In genomic region chr12:91673141-91673540, GRCm38 (mm10) we compare ENCODE assay signal across 12 mouse cellular contexts.
DNase-seq lines count a peak whose midpoint lies in the region; ATAC-seq and TF ChIP-seq lines count a peak whose summit lies in the region.
"Had no signal": no experiment of that assay in that cellular context is flagged by ENCODE, and none has a peak within 500 bp of the region (broad histone marks: within the 10 kb centered on the region; RNA-seq: fewer than 3 reads in every experiment).

No protein-coding gene starts in this region.

- no peaks in the 10 kb centered on the region for H3K36me3 ChIP-seq in intestine, postnatal 0 days (ENCODE audit: control insufficient read depth, insufficient read depth)
- no peaks in the 10 kb centered on the region for H3K36me3 ChIP-seq in intestine, embryonic 15.5 days
- H3K36me3 ChIP-seq in stomach, postnatal 0 days (ENCODE audit: control insufficient read depth, insufficient read depth, low read length): no peaks in the 10 kb centered on the region
- H3K36me3 ChIP-seq in embryonic facial prominence, embryonic 10.5 days (replicated peaks): no peaks in the 10 kb centered on the region
- H3K36me3 ChIP-seq: limb, embryonic 12.5 days had no signal

- WGBS in intestine, postnatal 0 days: 81% methylated on average over 6 of the region's 6 CpGs
- 87% methylated on average over 6 of the region's 6 CpGs for WGBS in intestine, embryonic 15.5 days
- WGBS in lung, adult 2 months: 72% methylated on average over 6 of the region's 6 CpGs
- 69% methylated on average over 6 of the region's 6 CpGs for WGBS in stomach, postnatal 0 days
- 91% methylated on average over 6 of the region's 6 CpGs for WGBS in embryonic facial prominence, embryonic 10.5 days

- H3K27me3 ChIP-seq in intestine, postnatal 0 days (replicated peaks; ENCODE audit: control insufficient read depth, insufficient read depth, low read length): no peaks in the 10 kb centered on the region
- no peaks in the 10 kb centered on the region for H3K27me3 ChIP-seq in intestine, embryonic 15.5 days (replicated peaks)
- H3K27me3 ChIP-seq in stomach, postnatal 0 days (ENCODE audit: control insufficient read depth, insufficient read depth, low read length): no peaks in the 10 kb centered on the region
- H3K27me3 ChIP-seq in embryonic facial prominence, embryonic 10.5 days (replicated peaks; ENCODE audit: low read depth, poor library complexity, severe bottlenecking): no peaks in the 10 kb centered on the region
- H3K27me3 ChIP-seq: limb, embryonic 12.5 days; megakaryocyte, embryonic 14.5 days; Patski had no signal

- no peak overlapping the region for H3K27ac ChIP-seq in intestine, postnatal 0 days (ENCODE audit: low read depth, low read length)
- H3K27ac ChIP-seq in intestine, embryonic 15.5 days: no peak overlapping the region
- H3K27ac ChIP-seq in stomach, postnatal 0 days (replicated peaks): no peak overlapping the region
- no peak overlapping the region for H3K27ac ChIP-seq in embryonic facial prominence, embryonic 10.5 days (replicated peaks)
- H3K27ac ChIP-seq: limb, embryonic 12.5 days had no signal

- no peak overlapping the region for H3K9ac ChIP-seq in intestine, postnatal 0 days (ENCODE audit: low read depth, low read length)
- no peak overlapping the region for H3K9ac ChIP-seq in intestine, embryonic 15.5 days
- H3K9ac ChIP-seq in stomach, postnatal 0 days (ENCODE audit: low read length): no peak overlapping the region
- H3K9ac ChIP-seq: limb, embryonic 12.5 days had no signal

- no peak overlapping the region for H3K4me2 ChIP-seq in intestine, postnatal 0 days (replicated peaks; ENCODE audit: low read depth)
- no peak overlapping the region for H3K4me2 ChIP-seq in intestine, embryonic 15.5 days (replicated peaks)
- no peak overlapping the region for H3K4me2 ChIP-seq in stomach, postnatal 0 days (replicated peaks; ENCODE audit: low read depth)
- H3K4me2 ChIP-seq: limb, embryonic 12.5 days had no signal

- H3K9me3 ChIP-seq in intestine, postnatal 0 days (ENCODE audit: control insufficient read depth): no peaks in the 10 kb centered on the region
- H3K9me3 ChIP-seq in intestine, embryonic 15.5 days: no peaks in the 10 kb centered on the region
- no peaks in the 10 kb centered on the region for H3K9me3 ChIP-seq in stomach, postnatal 0 days (ENCODE audit: control insufficient read depth, low read length)
- H3K9me3 ChIP-seq in embryonic facial prominence, embryonic 10.5 days: no peaks in the 10 kb centered on the region
- H3K9me3 ChIP-seq: limb, embryonic 12.5 days; megakaryocyte, embryonic 14.5 days had no signal

- no peak for ATAC-seq in intestine, postnatal 0 days
- ATAC-seq in intestine, embryonic 15.5 days: no peak
- no peak for ATAC-seq in stomach, postnatal 0 days (ENCODE audit: low FRiP score, low TSS enrichment)
- ATAC-seq: intestine, embryonic 16.5 days; Patski had no signal

- no peak for TF ChIP-seq POLR2A in lung, adult 2 months (IDR thresholded peaks at IDR 0.05; ENCODE audit: borderline replicate concordance, extremely low read depth, low read depth, low read length)

- no peak overlapping the region for H3K4me3 ChIP-seq in intestine, postnatal 0 days (ENCODE audit: low read depth, low read length)
- no peak overlapping the region for H3K4me3 ChIP-seq in intestine, embryonic 15.5 days (replicated peaks)
- no peak overlapping the region for H3K4me3 ChIP-seq in lung, adult 2 months (replicated peaks; ENCODE audit: extremely low read depth, low read depth, low read length)
- no peak overlapping the region for H3K4me3 ChIP-seq in stomach, postnatal 0 days (ENCODE audit: low read depth, low read length)
- no peak overlapping the region for H3K4me3 ChIP-seq in embryonic facial prominence, embryonic 10.5 days
- H3K4me3 ChIP-seq: limb, embryonic 12.5 days; megakaryocyte, embryonic 14.5 days had no signal

- DNase-seq in lung, adult 2 months: no peak
- DNase-seq in lung, postnatal 4 days: no peak
- DNase-seq in NIH3T3 (ENCODE audit: low read depth): peak; percentile 4
- no peak for DNase-seq in stomach, postnatal 0 days (ENCODE audit: low spot score)
- DNase-seq in urinary bladder, adult 18-20 months (ENCODE audit: low spot score in 2 of 2): no peak
- no peak for DNase-seq in embryonic facial prominence, embryonic 10.5 days (ENCODE audit: low spot score)

- 0 out of 2 replicates have a peak, but pooled peaks cover 3% of the 10 kb centered on the region for H3K4me1 ChIP-seq in intestine, postnatal 0 days (replicated peaks; ENCODE audit: control insufficient read depth, insufficient read depth, low read length)
- 0 out of 2 replicates have a peak, but pooled peaks cover under 1% of the 10 kb centered on the region for H3K4me1 ChIP-seq in intestine, embryonic 15.5 days (replicated peaks)
- 0 out of 2 replicates have a peak, but pooled peaks cover 2% of the 10 kb centered on the region for H3K4me1 ChIP-seq in lung, adult 2 months (ENCODE audit: control insufficient read depth, insufficient read depth, low read length)
- no peaks in the 10 kb centered on the region for H3K4me1 ChIP-seq in stomach, postnatal 0 days (replicated peaks; ENCODE audit: control insufficient read depth, insufficient read depth)
- H3K4me1 ChIP-seq in embryonic facial prominence, embryonic 10.5 days: no peaks in the 10 kb centered on the region
- H3K4me1 ChIP-seq: limb, embryonic 12.5 days had no signal

- TF ChIP-seq CTCF in intestine, postnatal 0 days (IDR thresholded peaks at IDR 0.05; ENCODE audit: low read depth): peak; percentile 67
- 0 out of 2 replicates have a peak, but pooled peaks have one; percentile 8 for TF ChIP-seq CTCF in lung, adult 2 months (IDR thresholded peaks at IDR 0.05; ENCODE audit: insufficient read depth, low read length)
- TF ChIP-seq CTCF in stomach, postnatal 0 days (IDR thresholded peaks at IDR 0.05; ENCODE audit: low read depth): peak; percentile 65

- no peak for TF ChIP-seq EP300 in stomach, postnatal 0 days (optimal IDR thresholded peaks at IDR 0.05)

Comparison
In these comparisons a context has a peak if more than half of its experiments do, and no peak if none do; other contexts are left out.
1. CTCF ChIP-seq: peak in every context shown above with its lines; median percentile 67 in intestine, postnatal 0 days; 65 in stomach, postnatal 0 days; 8 in lung, adult 2 months.